Mouse (Mus musculus): ENCODE results near the gene Mad1l1. TPM values are rescaled to one million over a fixed set of nuclear protein-coding genes. Genes with fewer than 3 reads are reported as not detected.

The Mad1l1 gene
- total RNA-seq, 2 experiments from 2014 or later, result 8.4 to 8.5 TPM

DNA sequence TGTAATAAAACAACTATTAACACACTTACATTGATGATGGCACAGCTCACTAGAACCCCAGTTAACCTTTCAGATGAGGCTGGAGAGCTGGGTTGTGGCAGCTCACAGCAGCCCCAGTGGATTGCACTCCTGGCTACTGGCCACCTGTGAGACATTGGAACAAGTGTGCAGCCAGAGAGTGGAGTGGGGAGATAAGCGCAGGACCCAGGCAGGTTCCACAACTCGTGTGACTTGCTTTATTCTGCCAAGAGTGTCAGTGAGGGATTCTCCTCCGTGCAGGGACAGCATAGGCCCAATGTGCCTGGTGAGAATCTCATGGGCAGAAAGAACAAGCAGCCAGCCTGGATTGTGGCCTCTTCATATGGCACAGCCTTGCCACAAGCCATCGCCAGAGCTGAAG, 180.0 kb downstream of the Mad1l1 start:
- DNase-seq, result peak; percentile 72 to 79

DNA sequence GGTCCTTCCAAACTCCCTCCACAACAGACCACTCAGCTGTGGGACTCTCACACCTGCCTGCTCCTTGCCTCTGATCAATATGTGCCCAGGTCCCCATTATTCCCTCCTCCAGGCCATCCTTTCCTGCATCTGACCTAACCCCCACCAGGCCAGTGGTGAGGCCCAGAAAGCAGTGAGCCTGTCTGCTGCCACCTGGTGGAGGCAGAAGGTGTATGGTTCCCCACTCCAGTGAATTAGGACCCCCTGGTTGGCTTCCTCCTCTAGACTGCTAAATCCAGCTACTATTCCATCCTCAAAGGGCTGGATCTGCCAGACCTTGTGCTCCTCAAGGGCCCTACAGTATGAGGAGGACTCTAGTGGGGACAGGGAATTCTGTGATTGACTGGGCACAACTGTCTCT, 181.1 kb downstream of the Mad1l1 start:
- peak; percentile 34 to 67 for DNase-seq

DNA sequence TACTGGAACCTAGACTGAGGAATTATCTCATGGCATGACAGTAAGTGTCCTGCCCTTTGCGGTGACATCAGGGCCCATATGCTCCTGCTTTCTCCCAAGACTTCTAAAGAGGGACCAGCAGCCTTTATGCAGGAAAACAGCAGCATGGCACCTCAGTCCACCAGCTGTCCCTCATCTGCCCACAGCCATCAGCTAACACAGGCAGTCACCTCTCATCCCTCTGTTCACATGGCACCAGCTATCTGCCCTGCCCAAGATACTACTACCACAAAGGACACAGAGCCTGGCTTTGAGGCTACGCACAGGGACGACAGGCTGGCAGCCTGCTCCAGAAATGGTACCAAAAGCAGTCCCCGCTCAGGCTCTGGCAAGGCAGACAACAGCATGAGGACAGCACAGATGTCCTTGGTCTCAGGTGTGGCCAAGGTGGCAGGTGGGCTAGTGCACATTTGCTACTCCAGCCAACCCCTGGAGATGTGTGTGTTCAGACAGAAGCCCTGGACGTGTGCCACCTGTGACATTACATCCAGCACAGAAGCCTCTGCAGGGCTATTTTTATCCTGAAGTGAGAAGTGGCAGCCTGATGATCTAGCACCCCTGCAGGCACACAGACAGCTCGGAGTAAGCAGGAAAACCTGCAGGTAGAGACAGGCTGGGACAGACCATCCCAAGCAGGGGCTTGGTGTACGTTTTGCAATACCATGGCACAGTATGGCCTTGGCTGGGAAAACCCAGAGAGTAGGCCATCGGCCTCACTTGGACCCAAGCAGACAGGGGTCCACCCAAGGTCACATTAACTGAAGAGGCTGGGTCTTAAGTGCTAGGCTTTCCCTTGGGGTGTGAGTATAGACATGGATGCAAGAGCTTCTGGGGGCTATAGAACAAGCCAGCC, 185.4 kb downstream of the Mad1l1 start:
- peak; percentile 66 to 71 for DNase-seq

DNA sequence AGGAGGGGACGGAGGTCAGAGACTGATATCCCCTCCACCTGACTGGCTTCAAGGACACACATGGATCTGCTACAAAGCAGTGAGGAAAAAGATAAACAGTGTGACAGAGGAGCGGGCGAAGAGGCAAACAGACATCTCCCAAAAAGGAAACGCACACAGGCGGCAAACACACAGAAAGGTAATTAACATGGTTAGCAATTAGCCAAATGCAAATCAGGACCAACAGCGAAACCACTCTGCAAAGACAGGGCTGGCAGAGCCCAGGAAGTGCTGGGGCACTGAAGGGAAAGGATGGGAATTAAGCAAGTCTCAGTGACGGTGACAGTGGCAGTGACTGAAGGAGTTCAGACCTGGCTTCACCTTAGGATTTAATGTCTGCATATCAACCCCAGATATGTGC, 187.3 kb downstream of the Mad1l1 start:
- DNase-seq, result no peak

DNA sequence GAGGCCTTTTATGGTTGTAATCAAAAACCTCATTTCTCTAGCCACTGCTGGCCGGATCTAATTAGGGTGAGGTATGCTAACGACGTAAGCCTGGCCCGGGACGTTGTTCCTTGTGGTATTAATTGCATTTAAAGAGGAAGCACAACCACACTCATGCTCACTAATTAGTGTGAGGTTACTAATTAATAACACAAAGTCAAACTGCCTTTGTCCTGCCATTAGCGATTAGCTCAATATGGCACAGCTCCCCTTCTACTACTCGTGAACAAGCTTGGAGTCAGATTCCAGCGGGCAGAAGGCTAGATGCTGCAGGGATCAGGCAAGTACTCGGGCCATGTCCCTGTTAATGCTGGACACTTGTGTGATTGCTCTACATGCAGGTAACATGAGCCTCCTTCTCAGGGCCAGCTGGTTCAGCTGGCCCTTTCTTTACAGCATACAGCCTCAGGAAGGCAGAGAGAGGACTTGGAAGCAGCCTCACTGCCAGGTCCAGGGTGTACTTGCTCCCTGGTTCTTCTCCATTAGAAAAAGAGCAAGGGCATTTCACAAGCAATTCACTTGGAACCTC, 192.9 kb downstream of the Mad1l1 start:
- DNase-seq, result no peak

DNA sequence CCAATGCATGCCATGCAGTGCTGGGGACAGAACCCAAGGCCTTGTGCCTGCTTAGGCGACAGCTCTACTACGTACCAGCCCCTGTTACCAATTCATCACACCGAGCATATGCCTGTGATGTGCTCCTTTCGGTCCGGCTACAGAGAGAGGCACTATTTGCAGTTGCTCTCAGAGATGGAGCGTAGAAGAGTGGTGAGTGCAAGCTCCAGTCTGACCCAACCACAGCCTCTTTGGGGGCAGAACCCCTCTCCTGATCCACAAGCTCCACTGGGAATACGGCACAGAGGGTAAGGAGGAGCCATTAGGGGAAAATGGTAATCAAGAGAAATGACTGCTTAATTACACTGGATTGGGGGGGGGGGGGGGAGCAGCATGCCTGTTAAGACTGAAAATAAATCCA, 193.4 kb downstream of the Mad1l1 start:
- DNase-seq, result no peak

DNA sequence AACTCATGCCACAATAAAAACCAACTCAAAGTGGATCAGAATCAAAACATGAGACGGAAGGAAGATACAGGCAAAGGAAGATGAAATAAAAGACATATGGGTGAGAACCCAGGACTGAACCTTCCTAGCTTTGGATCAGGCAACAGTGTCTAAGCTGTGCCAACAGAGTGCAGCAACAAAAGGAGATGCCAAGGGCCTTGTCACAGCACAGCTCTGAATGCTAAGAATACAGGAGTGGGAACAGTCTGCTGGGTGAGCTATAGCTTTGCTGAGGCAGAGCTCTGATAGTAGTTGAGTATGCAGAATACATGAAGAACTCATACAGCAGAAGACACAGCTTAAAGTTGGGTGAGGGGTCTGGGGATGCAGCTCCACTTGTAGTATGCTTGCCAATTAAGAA, 196.7 kb downstream of the Mad1l1 start:
- DNase-seq, result no peak

DNA sequence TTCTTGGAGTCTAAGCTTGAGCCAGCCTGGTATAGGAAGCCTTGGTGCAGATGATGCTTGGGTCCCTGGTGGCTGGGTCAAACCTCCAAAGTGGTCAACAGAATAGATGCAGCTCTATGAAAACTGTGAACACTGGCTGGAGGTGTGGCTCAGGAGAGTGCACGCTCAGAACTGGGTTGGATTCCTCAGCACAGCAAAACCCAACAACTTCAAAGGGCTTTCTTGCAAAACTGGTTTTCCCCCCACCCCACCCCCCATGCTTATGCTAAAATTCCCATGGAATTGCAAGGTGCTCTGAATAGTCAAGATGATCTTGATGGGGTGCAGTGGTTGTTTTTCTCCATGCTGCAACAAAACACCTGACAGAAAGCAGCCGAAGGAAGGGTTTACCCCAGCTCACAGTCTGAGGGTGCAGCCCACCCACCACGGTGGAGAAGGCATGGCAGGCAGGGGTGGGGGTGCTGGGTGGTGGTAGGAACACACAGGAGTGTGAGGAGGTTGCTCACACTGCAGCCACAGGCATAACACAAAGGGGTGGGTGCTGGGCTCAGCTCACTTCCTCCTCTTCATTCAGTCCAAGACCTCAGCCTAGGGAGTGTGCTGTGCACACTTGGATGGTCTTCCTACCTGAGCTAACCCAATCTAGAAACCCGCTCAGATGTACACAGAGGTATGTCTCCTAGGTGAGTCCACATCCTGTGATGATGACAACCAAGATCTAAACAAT, 197.5 kb downstream of the Mad1l1 start:
- DNase-seq, result no peak

DNA sequence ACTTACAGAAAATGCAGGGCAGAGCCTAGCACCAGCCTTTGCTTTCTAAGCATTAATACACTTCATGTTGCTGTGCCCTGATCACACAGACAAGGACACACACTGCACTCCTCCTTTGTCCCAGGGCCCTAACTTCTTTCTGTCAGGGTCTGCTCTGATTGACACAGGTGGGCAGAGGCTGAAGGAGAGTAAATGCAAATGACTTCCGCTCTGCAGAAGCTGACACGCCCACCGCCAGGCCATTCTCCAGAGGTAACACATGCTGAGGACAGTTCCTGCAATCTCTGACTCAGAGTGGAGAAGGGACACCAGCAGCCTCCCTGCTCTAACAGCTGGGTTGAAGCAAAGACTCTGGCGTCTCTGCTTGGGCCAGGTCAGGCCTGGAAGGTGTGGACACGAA, 198.2 kb downstream of the Mad1l1 start:
- no peak for DNase-seq

DNA sequence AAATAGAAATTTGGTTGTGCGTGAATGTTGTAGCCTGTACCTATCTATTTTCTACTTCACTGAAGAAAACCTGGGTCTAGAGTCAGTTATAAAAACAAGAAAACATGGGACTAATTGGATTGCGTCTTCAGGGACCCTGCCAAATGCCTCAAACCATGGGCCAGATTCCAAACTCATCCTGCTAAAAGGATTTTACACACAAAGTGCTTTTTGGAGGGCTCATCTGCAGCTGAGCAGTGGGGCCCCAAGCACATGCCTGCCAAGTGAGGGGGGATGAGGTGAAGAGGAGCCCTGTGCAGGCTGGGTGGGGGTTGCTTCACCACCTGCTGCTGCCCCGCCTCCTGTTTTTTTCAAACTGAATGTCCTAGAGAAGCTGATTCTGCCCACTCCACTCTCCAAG, 199.4 kb downstream of the Mad1l1 start:
- DNase-seq, result no peak

DNA sequence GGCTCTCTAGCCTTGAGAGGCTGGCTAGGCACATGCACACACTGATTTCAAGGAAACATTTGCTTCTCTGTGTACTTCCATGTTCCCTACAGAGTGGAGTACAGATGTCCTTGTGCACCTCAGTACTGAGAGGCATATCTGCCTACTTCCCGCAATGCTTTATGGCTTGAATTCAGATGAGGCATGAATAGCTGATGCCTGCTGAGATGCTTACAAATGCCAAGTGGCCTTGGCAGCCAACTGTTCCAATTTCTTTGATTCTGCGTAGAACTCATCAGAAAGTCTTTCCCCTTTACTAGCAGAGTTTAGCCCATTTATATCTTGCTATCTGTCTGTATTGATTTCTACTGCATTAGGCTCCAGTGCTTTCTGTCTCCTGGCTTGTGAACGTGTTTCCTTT, 202.4 kb downstream of the Mad1l1 start:
- no peak for DNase-seq

DNA sequence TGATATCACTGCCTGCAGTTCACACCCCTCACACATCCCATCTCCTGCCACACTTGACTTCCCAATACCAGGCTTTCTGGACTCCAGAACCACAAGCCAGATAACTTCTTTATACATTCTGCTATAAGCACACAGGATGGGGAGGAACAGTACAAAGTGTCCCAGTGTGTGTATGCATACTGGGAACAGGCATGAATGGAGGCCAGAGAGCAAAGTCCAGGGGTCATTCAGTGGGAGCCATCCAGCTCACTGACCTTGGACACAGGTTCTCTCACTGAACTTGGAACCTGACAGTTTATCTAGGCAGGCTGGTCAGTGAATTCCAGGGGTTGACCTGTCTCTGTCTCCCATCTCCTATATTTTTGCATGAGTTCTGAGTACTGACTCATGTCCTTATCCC, 203.4 kb downstream of the Mad1l1 start:
- DNase-seq, result no peak

DNA sequence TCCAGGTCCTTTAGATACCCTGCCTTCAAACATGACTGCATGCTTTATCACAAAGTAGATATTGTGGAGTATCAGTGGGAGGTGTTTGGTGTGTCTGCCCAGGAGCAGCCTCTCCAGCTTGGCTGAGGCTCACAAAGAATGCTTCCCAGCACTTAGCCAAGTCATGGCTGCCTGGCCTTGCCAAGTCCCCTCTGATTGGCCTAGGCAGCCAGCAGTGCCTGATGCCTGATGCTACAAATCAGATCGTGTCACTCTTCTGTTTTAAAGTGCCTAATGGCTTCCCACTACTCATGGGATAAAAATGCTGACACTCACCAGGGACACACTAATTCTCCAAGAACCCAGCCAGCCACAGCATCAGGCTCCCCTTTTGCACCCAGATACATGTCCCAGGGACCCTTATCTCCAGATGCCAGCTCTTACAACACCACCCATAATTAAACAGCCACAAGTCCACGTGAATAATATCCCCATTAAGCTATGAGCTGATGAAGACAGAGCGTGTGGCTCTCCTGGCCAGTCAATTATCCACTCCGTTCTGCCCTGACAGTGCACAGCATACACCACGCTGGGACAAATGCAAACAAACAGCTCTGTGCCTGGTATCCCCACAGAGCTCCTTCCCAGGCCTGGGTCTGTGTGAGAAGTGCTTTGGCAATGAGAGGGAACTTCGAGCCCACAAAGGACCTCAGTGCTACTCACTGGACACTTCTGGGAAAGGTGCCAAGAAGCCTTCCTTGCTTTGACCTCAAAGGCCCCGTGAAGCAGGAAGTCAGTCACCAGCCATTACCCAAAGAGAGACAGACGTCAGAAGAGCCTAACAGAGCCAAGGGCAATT, 205.7 kb downstream of the Mad1l1 start:
- peak; percentile 82 to 91 for DNase-seq

DNA sequence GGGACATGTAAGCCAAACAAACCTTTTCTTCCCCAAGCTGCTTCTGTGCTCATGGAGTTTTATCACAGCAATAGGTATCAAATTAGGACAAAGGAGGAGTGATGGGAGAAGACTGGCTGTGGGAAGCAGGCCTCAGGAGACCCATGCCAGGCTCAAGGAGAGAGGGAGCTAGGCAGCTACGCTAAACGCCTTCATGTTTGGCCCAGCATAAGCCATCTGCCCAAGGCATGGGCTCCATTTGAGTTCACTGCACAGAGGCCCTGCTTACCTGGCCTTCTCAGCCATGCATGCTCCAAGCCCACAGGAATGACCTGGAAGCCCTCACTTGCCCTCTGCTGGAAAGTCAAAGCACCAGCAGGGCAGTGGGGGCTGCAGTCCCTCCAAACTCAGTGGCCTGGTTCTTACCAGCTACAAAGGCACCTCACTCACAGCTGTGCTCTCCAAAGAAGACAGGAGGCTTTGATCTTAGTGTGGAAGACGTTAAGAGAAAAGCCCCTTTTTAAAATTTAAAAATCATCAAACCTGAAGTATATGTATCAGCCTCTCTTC, 206.8 kb downstream of the Mad1l1 start:
- DNase-seq, result no peak

DNA sequence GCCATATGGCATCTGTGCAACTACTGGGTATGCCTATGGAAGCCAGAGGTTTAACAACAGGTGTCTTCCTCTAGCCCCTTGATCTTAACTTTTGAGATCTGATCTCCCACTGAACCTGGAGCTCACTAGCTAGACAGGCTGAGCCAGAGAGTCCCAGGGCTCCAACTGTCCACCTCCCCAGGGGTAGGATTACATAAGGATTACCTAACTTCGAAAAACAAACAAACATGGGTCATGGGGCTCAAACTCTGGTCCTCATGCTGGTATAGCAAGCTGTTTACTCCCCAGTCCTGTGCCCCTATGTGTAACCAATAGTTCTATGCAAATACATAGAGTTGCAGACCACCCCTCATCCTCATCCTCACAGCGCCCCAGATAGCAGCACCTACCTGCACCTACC, 208.1 kb downstream of the Mad1l1 start:
- DNase-seq, result no peak

DNA sequence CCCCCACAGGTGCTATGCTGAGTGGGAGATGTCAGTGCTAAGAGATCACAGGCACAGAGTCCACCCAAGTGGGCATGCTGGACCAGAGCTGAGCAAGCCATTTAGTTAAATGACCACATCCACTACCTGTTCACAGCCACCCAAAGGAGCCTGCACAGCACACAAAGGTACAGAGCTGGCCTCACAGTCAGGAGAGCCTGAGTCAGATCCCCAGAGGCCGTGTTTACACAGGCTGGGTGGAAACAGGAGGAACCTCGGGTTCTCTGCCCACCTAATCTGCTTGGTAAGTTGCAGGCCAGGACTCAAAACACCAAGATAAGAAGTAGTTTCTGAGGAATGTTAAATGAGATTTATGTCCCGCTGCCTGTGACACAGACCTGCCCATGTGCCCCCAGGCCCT, 211.3 kb downstream of the Mad1l1 start:
- no peak for DNase-seq

DNA sequence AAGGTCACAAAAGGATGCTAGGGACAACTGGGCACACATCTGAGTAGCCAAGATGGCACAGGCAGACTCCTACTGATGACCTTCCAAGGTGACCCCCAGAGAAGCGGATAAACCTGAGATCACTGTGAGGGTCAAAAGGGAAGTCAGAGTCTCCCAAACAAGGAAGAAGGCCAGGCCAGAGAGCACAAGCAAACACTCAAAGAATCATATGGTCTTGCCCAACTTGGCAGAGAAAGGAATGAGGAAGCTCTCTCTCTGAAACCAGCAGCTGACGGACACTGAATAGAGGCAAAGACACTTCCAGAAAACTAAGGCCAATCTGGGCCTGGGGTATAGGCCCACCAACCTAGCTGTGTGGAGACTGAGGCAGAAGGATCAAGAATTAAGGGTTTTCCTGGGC, 213.4 kb downstream of the Mad1l1 start:
- peak in 1 of 2 experiments; percentile 31 for DNase-seq

DNA sequence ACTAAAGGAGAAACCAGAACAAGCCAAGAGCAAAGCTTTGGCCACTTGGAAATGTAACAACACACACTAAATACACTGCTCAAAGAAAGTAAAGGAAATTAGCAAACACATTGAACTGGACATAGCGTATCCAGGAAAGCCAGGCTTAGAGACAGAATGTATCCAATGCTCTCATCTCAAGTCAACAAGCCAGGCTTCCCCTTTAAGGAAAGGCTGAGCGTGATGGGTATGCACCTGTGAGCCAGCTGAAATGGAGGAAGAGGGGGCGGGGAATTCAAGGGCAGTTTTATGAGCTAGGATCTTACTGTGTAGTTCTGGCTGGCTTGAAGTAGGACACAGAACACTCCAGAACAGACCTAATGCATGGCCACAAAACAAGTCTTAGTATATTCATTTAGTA, 215.3 kb downstream of the Mad1l1 start:
- DNase-seq, result no peak

DNA sequence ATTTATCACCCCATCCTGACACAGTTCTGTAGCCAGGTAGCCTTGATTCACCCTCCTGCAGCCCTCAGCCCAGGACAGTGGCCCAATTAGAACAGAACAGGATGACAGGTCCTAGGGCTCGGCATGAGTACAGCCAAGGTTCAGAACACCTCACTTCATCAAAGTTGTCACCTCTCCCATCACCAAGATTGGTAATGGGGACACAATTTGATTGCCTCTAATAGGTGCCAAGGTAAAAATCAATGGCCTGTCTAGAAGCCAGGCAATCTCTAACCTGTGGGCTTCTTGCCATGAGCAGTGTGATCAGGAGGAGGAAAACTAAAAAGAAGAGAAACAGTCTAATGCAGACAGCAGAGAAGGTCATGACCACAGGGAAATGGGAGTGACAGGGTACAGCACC, 216.5 kb downstream of the Mad1l1 start:
- DNase-seq, result no peak

DNA sequence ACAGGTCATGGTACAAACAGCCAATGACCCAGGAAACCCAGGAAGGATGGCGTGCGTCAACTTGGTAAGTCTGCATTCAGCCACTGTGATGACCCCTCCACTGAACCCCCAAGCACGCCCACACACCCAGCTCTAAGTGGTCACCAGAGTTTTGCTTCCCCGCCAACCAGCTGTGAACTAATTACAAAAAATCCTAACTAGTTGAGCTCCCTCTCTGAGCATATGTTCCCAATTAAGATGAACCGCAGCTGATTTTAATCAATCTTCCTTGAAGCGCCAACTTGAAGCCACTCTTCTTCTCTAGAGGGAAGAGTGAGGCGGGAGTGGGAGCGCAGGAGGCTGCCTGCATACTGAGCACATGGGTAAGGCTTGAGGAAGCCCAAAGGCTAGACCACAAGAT, 218.6 kb downstream of the Mad1l1 start:
- no peak for DNase-seq

DNA sequence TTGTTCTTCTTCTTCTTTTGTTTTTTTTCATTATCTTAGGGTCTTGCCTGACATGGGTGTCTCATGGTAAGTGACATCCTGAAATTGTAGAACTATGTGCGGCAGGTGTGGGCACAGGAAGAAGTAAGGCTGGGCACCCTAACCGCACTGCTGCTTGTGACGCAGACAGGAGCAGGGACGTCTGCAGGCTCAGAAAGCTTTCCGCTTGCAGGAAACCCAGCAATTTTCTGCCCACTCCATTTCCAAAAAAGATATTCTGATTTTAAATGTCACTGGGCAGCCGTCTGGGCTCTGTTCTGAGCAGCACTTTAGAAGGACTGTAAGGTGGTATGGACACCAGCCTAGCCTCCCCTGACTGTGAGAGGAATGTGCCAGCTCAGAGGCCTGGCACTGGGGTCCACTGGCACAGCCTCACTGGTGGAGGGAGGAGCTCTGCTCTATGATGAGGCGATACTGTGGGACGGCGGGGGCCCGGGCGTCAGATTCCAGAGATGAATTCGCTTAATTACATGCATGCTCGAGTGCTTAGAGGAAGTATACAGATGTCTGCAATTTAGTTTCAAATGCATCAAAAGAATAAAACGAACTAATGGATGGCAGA, 219.8 kb downstream of the Mad1l1 start:
- no peak for DNase-seq

DNA sequence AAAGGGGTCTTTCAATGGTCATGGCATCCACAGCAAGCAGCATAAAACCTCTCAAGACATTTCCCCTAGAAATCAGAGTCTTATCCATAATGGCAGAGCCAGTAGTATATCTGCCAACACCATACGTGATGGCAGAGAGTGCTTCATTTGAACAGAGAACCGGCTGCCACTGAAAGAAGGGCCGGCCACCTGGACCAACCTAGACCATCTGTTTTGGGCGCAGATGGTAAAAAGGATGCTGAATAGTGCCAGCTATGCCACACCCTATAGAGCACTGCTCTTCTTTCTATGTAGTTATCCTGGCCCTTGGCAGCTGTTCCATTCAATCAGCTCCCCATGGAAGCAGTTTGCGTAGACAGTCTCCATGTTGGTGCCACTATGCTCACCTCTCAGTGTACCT, 222.6 kb downstream of the Mad1l1 start:
- DNase-seq, result no peak
